Mouse (Mus musculus): Measurements from ENCODE around the gene Asna1. TPM values are rescaled to one million over a fixed set of nuclear protein-coding genes. Genes with fewer than 3 reads are reported as not detected.

The Asna1 gene
- polyA plus RNA-seq, 1 experiment from 2014 or later = 83.1 TPM

- peak; percentile 86 for DNase-seq (ENCODE audit: low spot score)
Measured at GRCm38 (mm10) chr8:84975434-84975833, 49.6 kb downstream of the Asna1 start.

GRCm38 (mm10) chr8:84974543-84975142 is 50.4 kb downstream of the Asna1 start:
- Histone ChIP-seq H3K9me3 (ENCODE audit: low read length) (no peaks in the 10 kb centered on the region), H3K36me3 (ENCODE audit: insufficient read depth, low read length) (peaks cover 3% of the 10 kb centered on the region; the same call in 1 of the 2 replicates), H3K9ac (replicated peaks; ENCODE audit: low read depth) (no peak overlapping the region), H3K4me2 (replicated peaks; ENCODE audit: low read depth, low read length) (no peak overlapping the region), H3K27ac (ENCODE audit: low read length) (peak overlapping the region; percentile 99; the same call in 1 of the 2 replicates), H3K4me3 (ENCODE audit: low read depth, low read length) (no peak overlapping the region), H3K27me3 (replicated peaks; ENCODE audit: insufficient read depth, low read length) (no peaks in the 10 kb centered on the region), H3K4me1 (ENCODE audit: insufficient read depth, low read depth, low read length) (peaks cover 19% of the 10 kb centered on the region; the same call in 1 of the 2 replicates)
- ATAC-seq (no peak), DNase-seq (ENCODE audit: low spot score) (no peak)
- no peak for TF ChIP-seq EP300 (IDR thresholded peaks at IDR 0.05)
- no peak for TF ChIP-seq CTCF (IDR thresholded peaks at IDR 0.05)
- WGBS = 74% methylated on average over 8 of the region's 8 CpGs

More at GRCm38 (mm10) chr8:84975434-84975833, 49.6 kb downstream of the Asna1 start:
- H3K9ac ChIP-seq (replicated peaks; ENCODE audit: low read depth) = no peak overlapping the region
- peaks cover 3% of the 10 kb centered on the region; the same call in 1 of the 2 replicates for H3K36me3 ChIP-seq (ENCODE audit: insufficient read depth, low read length)
- TF ChIP-seq EP300 (IDR thresholded peaks at IDR 0.05) (no peak; the same call in 1 of the 2 replicates), CTCF (IDR thresholded peaks at IDR 0.05) (peak; percentile 94)
- peak overlapping the region; percentile 99 for H3K27ac ChIP-seq (ENCODE audit: low read length)
- ATAC-seq = no peak
- H3K4me2 ChIP-seq (replicated peaks; ENCODE audit: low read depth, low read length) = peak overlapping the region; percentile 89
- WGBS = 26% methylated on average over 7 of the region's 7 CpGs
- H3K4me3 ChIP-seq (ENCODE audit: low read depth, low read length) = peak overlapping the region; percentile 93
- no peaks in the 10 kb centered on the region for H3K27me3 ChIP-seq (replicated peaks; ENCODE audit: insufficient read depth, low read length)
- peaks cover 16% of the 10 kb centered on the region; the same call in 1 of the 2 replicates for H3K4me1 ChIP-seq (ENCODE audit: insufficient read depth, low read depth, low read length)
- H3K9me3 ChIP-seq (ENCODE audit: low read length) = no peaks in the 10 kb centered on the region

GRCm38 (mm10) chr8:84973803-84974542 is 51.1 kb downstream of the Asna1 start:
- no peak overlapping the region for H3K27ac ChIP-seq (ENCODE audit: low read length)
- no peaks in the 10 kb centered on the region for H3K9me3 ChIP-seq (ENCODE audit: low read length)
- no peak overlapping the region for H3K9ac ChIP-seq (replicated peaks; ENCODE audit: low read depth)
- no peak overlapping the region for H3K4me2 ChIP-seq (replicated peaks; ENCODE audit: low read depth, low read length)
- no peaks in the 10 kb centered on the region for H3K27me3 ChIP-seq (replicated peaks; ENCODE audit: insufficient read depth, low read length)
- H3K4me3 ChIP-seq (ENCODE audit: low read depth, low read length) = no peak overlapping the region
- ATAC-seq (no peak), DNase-seq (ENCODE audit: low spot score) (peak; percentile 91)
- peaks cover 3% of the 10 kb centered on the region; the same call in 1 of the 2 replicates for H3K36me3 ChIP-seq (ENCODE audit: insufficient read depth, low read length)
- WGBS = 53% methylated on average over 4 of the region's 4 CpGs
- peaks cover 12% of the 10 kb centered on the region; the same call in 1 of the 2 replicates for H3K4me1 ChIP-seq (ENCODE audit: insufficient read depth, low read depth, low read length)
- TF ChIP-seq CTCF (IDR thresholded peaks at IDR 0.05) (peak; percentile 96), EP300 (IDR thresholded peaks at IDR 0.05) (no peak)

GRCm38 (mm10) chr8:84973079-84973478 is 52.0 kb downstream of the Asna1 start:
- H3K27me3 ChIP-seq (replicated peaks; ENCODE audit: insufficient read depth, low read length) = no peaks in the 10 kb centered on the region
- H3K27ac ChIP-seq (ENCODE audit: low read length) = no peak overlapping the region
- H3K4me1 ChIP-seq (ENCODE audit: insufficient read depth, low read depth, low read length) = peaks cover 14% of the 10 kb centered on the region; the same call in 1 of the 2 replicates
- no peak for TF ChIP-seq CTCF (IDR thresholded peaks at IDR 0.05)
- no peak for TF ChIP-seq EP300 (IDR thresholded peaks at IDR 0.05)
- WGBS = 83% methylated on average over 1 of the region's 1 CpGs
- ATAC-seq = no peak
- DNase-seq (ENCODE audit: low spot score) = no peak
- H3K36me3 ChIP-seq (ENCODE audit: insufficient read depth, low read length) = peaks cover 3% of the 10 kb centered on the region; the same call in 1 of the 2 replicates
- no peak overlapping the region for H3K9ac ChIP-seq (replicated peaks; ENCODE audit: low read depth)
- H3K4me2 ChIP-seq (replicated peaks; ENCODE audit: low read depth, low read length) = no peak overlapping the region
- H3K9me3 ChIP-seq (ENCODE audit: low read length) = no peaks in the 10 kb centered on the region
- no peak overlapping the region for H3K4me3 ChIP-seq (ENCODE audit: low read depth, low read length)

- TF ChIP-seq CTCF (IDR thresholded peaks at IDR 0.05) = no peak
- TF ChIP-seq EP300 (IDR thresholded peaks at IDR 0.05) = no peak
- Histone ChIP-seq H3K27ac (ENCODE audit: low read length) (no peak overlapping the region), H3K4me3 (ENCODE audit: low read depth, low read length) (0 out of 2 replicates have a peak overlapping the region, but pooled peaks have one; percentile 51)
Measured at GRCm38 (mm10) chr8:84970913-84971312, 54.2 kb downstream of the Asna1 start.

More at GRCm38 (mm10) chr8:84970913-84971312, 54.2 kb downstream of the Asna1 start:
- DNase-seq (ENCODE audit: low spot score) = no peak
- ATAC-seq = no peak
- Histone ChIP-seq H3K4me2 (replicated peaks; ENCODE audit: low read depth, low read length) (peak overlapping the region; percentile 87; the same call in 1 of the 2 replicates), H3K27me3 (replicated peaks; ENCODE audit: insufficient read depth, low read length) (no peaks in the 10 kb centered on the region), H3K4me1 (ENCODE audit: insufficient read depth, low read depth, low read length) (peaks cover 18% of the 10 kb centered on the region; the same call in 1 of the 2 replicates), H3K9ac (replicated peaks; ENCODE audit: low read depth) (no peak overlapping the region), H3K9me3 (ENCODE audit: low read length) (no peaks in the 10 kb centered on the region), H3K36me3 (ENCODE audit: insufficient read depth, low read length) (peaks cover 3% of the 10 kb centered on the region; the same call in 1 of the 2 replicates)
- WGBS = 61% methylated on average over 5 of the region's 5 CpGs
